Mouse (Mus musculus): ENCODE measurements around the gene Klhl1.

DNA sequence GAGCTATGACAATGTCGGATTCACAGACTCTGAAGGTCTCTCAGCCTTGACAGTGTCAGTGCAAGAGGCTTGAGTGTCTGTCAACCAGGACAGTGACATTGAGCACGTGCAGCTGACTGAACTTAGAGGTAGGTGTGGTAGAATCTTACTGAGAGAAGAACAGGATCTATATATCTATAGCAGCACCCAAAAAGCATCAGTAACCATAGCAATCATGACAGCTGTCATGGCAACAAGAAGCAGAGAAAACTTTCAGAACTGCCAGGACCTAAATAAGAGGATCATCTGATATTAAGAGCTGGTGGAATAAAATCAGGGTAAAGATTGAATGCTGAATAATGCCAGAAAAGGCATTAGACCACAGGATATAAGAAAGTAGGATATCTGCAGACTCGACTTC is 453.0 kb downstream of the Klhl1 start:
- no peak for TF ChIP-seq POLR2A (IDR thresholded peaks at IDR 0.05; ENCODE audit: control insufficient read depth, extremely low read depth, insufficient read depth, low read length, poor library complexity)
- no peak for TF ChIP-seq CTCF (IDR thresholded peaks at IDR 0.05; ENCODE audit: borderline replicate concordance, control insufficient read depth, extremely low read depth, insufficient read depth, low read length, poor library complexity)
